Comparison of ENCODE assay signal across 10 mouse cellular contexts in the genomic region with DNA sequence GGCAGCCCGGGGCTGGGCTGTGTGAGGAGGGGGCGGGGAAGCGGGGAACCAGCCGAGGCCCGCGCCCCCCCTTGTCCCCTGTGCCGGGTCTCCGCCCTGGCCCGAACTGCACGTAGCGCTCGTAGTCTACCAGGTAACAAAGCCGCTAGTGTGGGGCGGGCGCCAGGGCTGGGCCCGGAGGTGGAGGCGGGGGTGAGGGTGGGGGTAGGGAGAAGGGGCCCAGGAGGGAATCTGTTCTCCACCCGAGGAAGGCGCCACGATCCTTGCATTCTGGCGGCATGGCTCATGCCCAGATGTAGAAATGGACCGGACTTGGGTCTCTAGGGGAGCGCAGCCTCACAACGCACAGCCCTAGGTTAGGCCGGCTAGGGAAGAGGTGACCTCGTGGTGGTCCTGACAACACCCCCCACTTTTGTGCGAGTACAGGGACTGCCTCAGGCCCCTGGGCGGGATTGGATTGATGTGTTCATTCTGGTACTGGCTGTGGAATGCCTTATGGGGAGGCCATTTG. TPM values are rescaled to one million over a fixed set of nuclear protein-coding genes. Genes with fewer than 3 reads are reported as not detected.
DNase-seq lines count a peak whose midpoint lies in the region; ATAC-seq and TF ChIP-seq lines count a peak whose summit lies in the region.
"Had no signal": no experiment of that assay in that cellular context is flagged by ENCODE, and none has a peak within 500 bp of the region (broad histone marks: within the 10 kb centered on the region; RNA-seq: fewer than 3 reads in every experiment).

No protein-coding gene starts in this region.

- peak overlapping the region; percentile 58 for H3K4me2 ChIP-seq in embryonic facial prominence, embryonic 13.5 days
- H3K4me2 ChIP-seq in intestine, embryonic 16.5 days (ENCODE audit: low read depth, low read length): peak overlapping the region; percentile 42
- H3K4me2 ChIP-seq in neural tube, embryonic 13.5 days: peak overlapping the region; percentile 54

- no peaks in the 10 kb centered on the region for H3K9me3 ChIP-seq in embryonic facial prominence, embryonic 13.5 days
- H3K9me3 ChIP-seq in intestine, embryonic 16.5 days (ENCODE audit: control insufficient read depth, low read length): no peaks in the 10 kb centered on the region
- no peaks in the 10 kb centered on the region for H3K9me3 ChIP-seq in neural tube, embryonic 13.5 days

- peak; percentile 31 for DNase-seq in kidney, postnatal 10 days
- no peak for DNase-seq in kidney, postnatal 25 days
- DNase-seq in thymus, postnatal 25 days: no peak
- DNase-seq in thymus, adult 2 months: no peak
- DNase-seq in layer of hippocampus, adult 9-11 months: no peak
- DNase-seq: heart, postnatal 4 days had no signal

- no peak for TF ChIP-seq CTCF in thymus, adult 2 months (IDR thresholded peaks at IDR 0.05; ENCODE audit: borderline replicate concordance, control insufficient read depth, extremely low read depth, insufficient read depth, low read length, poor library complexity)

- no peaks in the 10 kb centered on the region for H3K36me3 ChIP-seq in embryonic facial prominence, embryonic 13.5 days
- no peaks in the 10 kb centered on the region for H3K36me3 ChIP-seq in intestine, embryonic 16.5 days (ENCODE audit: control insufficient read depth, insufficient read depth, low read length)
- no peaks in the 10 kb centered on the region for H3K36me3 ChIP-seq in neural tube, embryonic 13.5 days
- H3K36me3 ChIP-seq in thymus, adult 2 months (ENCODE audit: control insufficient read depth, insufficient read depth, low read length): no peaks in the 10 kb centered on the region

- TF ChIP-seq POLR2A in thymus, adult 2 months (IDR thresholded peaks at IDR 0.05; ENCODE audit: control insufficient read depth, extremely low read depth, insufficient read depth, low read length, poor library complexity): no peak

- peak; percentile 88 for ATAC-seq in embryonic facial prominence, embryonic 13.5 days (ENCODE audit: insufficient number of reproducible peaks, insufficient read depth, low FRiP score, low TSS enrichment, low read depth)
- peak; percentile 83 for ATAC-seq in intestine, embryonic 16.5 days
- peak; percentile 42; the same call in 1 of the 2 replicates for ATAC-seq in neural tube, embryonic 13.5 days (ENCODE audit: low read depth)

- peaks cover 33% of the 10 kb centered on the region for H3K27me3 ChIP-seq in embryonic facial prominence, embryonic 13.5 days
- no peaks in the 10 kb centered on the region for H3K27me3 ChIP-seq in intestine, embryonic 16.5 days (replicated peaks; ENCODE audit: control insufficient read depth, insufficient read depth, low read length)
- peaks cover 30% of the 10 kb centered on the region for H3K27me3 ChIP-seq in neural tube, embryonic 13.5 days
- H3K27me3 ChIP-seq in thymus, adult 2 months (ENCODE audit: control insufficient read depth, insufficient read depth, low read length): no peaks in the 10 kb centered on the region

- whole genome bisulfite sequencing in embryonic facial prominence, embryonic 13.5 days: 3% methylated on average over 28 of the region's 28 CpGs
- WGBS in intestine, embryonic 16.5 days: 15% methylated on average over 28 of the region's 28 CpGs
- WGBS in neural tube, embryonic 13.5 days: 6% methylated on average over 27 of the region's 28 CpGs
- 86% methylated on average over 28 of the region's 28 CpGs for WGBS in thymus, adult 2 months

- peak overlapping the region; percentile 59 for H3K9ac ChIP-seq in embryonic facial prominence, embryonic 13.5 days
- H3K9ac ChIP-seq in intestine, embryonic 16.5 days (ENCODE audit: low read depth, low read length): peak overlapping the region; percentile 48
- peak overlapping the region; percentile 38; the same call in 1 of the 2 replicates for H3K9ac ChIP-seq in neural tube, embryonic 13.5 days

- peak overlapping the region; percentile 80 for H3K27ac ChIP-seq in embryonic facial prominence, embryonic 13.5 days
- no peak overlapping the region for H3K27ac ChIP-seq in intestine, embryonic 16.5 days (ENCODE audit: low read length)
- no peak overlapping the region for H3K27ac ChIP-seq in neural tube, embryonic 13.5 days (replicated peaks)
- H3K27ac ChIP-seq in thymus, adult 2 months (ENCODE audit: control insufficient read depth, insufficient read depth, low read length): no peak overlapping the region
- H3K27ac ChIP-seq: macrophage had no signal

- peaks cover 45% of the 10 kb centered on the region for H3K4me1 ChIP-seq in embryonic facial prominence, embryonic 13.5 days
- H3K4me1 ChIP-seq in intestine, embryonic 16.5 days (ENCODE audit: control insufficient read depth, insufficient read depth, low read length): peaks cover 22% of the 10 kb centered on the region
- peaks cover 40% of the 10 kb centered on the region for H3K4me1 ChIP-seq in neural tube, embryonic 13.5 days (replicated peaks)
- no peaks in the 10 kb centered on the region for H3K4me1 ChIP-seq in thymus, adult 2 months (replicated peaks; ENCODE audit: control insufficient read depth, insufficient read depth, low read length)

- peak overlapping the region; percentile 38 for H3K4me3 ChIP-seq in embryonic facial prominence, embryonic 13.5 days
- H3K4me3 ChIP-seq in intestine, embryonic 16.5 days (ENCODE audit: low read length): peak overlapping the region; percentile 23
- H3K4me3 ChIP-seq in neural tube, embryonic 13.5 days: peak overlapping the region; percentile 25
- no peak overlapping the region for H3K4me3 ChIP-seq in thymus, adult 2 months (ENCODE audit: control insufficient read depth, insufficient read depth, low read length)

RNA-seq across cellular contexts. Expression of gene Slc2a1, which starts 35.5 kb away (rescaled TPM):
- polyA plus RNA-seq in embryonic facial prominence, embryonic 13.5 days (2015; fragmentation: Nextera tagmentation; extraction: Ambion mirVana): 116 and 123 TPM in 2 replicates
- 149 and 156 TPM in 2 replicates for polyA plus RNA-seq in intestine, embryonic 16.5 days (2015; fragmentation: Nextera tagmentation; extraction: Ambion mirVana)
- 90.4 and 107 TPM in 2 replicates for polyA plus RNA-seq in neural tube, embryonic 13.5 days (2015; fragmentation: Nextera tagmentation; extraction: Ambion mirVana)
- 42.2 and 42.5 TPM in 2 replicates for polyA plus RNA-seq in thymus, adult 2 months (2012; rRNA removed)
